8 mouse cellular contexts compared by ENCODE assay signal in genomic region chr19:53421583-53422188, GRCm38 (mm10). TPM values are rescaled to one million over a fixed set of nuclear protein-coding genes. Genes with fewer than 3 reads are reported as not detected.
DNase-seq lines count a peak whose midpoint lies in the region; ATAC-seq and TF ChIP-seq lines count a peak whose summit lies in the region.

No protein-coding gene starts in this region.

- H3K36me3 ChIP-seq in thymus, adult 2 months (ENCODE audit: control insufficient read depth, insufficient read depth, low read length), result no peaks in the 10 kb centered on the region
- H3K36me3 ChIP-seq in liver, embryonic 12.5 days, result no peaks in the 10 kb centered on the region
- H3K36me3 ChIP-seq in stomach, postnatal 0 days (ENCODE audit: control insufficient read depth, insufficient read depth, low read length), result no peaks in the 10 kb centered on the region

- TF ChIP-seq POLR2A in thymus, adult 2 months (IDR thresholded peaks at IDR 0.05; ENCODE audit: control insufficient read depth, extremely low read depth, insufficient read depth, low read length, poor library complexity), result no peak

- peak overlapping the region; percentile 77 for H3K4me3 ChIP-seq in gastrocnemius, adult 2 months
- H3K4me3 ChIP-seq in thymus, adult 2 months (ENCODE audit: control insufficient read depth, insufficient read depth, low read length), result peak overlapping the region; percentile 38
- H3K4me3 ChIP-seq in liver, embryonic 12.5 days, result peak overlapping the region; percentile 50
- H3K4me3 ChIP-seq in stomach, postnatal 0 days (ENCODE audit: low read depth, low read length), result peak overlapping the region; percentile 34; the same call in 1 of the 2 replicates

- H3K27me3 ChIP-seq in thymus, adult 2 months (ENCODE audit: control insufficient read depth, insufficient read depth, low read length), result no peaks in the 10 kb centered on the region
- peaks cover 35% of the 10 kb centered on the region for H3K27me3 ChIP-seq in liver, embryonic 12.5 days (replicated peaks)
- no peaks in the 10 kb centered on the region for H3K27me3 ChIP-seq in stomach, postnatal 0 days (ENCODE audit: control insufficient read depth, insufficient read depth, low read length)

- no peak for DNase-seq in gastrocnemius, adult 2 months
- DNase-seq in gastrocnemius, postnatal 36 days, result no peak
- no peak for DNase-seq in thymus, adult 2 months
- no peak for DNase-seq in thymus, postnatal 10 days (ENCODE audit: low spot score in 2 of 2)
- DNase-seq in stomach, postnatal 0 days (ENCODE audit: low spot score), result no peak
- no peak for DNase-seq in gastrocnemius, adult 8-10 months (ENCODE audit: low spot score in 2 of 2)
- no peak for DNase-seq in retina, postnatal 1 day

- peak overlapping the region; percentile 47 for H3K9ac ChIP-seq in liver, embryonic 12.5 days
- no peak overlapping the region for H3K9ac ChIP-seq in stomach, postnatal 0 days (ENCODE audit: low read length)

- no peak for TF ChIP-seq CTCF in gastrocnemius, adult 2 months (IDR thresholded peaks at IDR 0.05)
- TF ChIP-seq CTCF in thymus, adult 2 months (IDR thresholded peaks at IDR 0.05; ENCODE audit: borderline replicate concordance, control insufficient read depth, extremely low read depth, insufficient read depth, low read length, poor library complexity), result no peak
- no peak for TF ChIP-seq CTCF in stomach, postnatal 0 days (IDR thresholded peaks at IDR 0.05; ENCODE audit: low read depth)

- peaks cover 43% of the 10 kb centered on the region for H3K4me1 ChIP-seq in thymus, adult 2 months (replicated peaks; ENCODE audit: control insufficient read depth, insufficient read depth, low read length)
- peaks cover 32% of the 10 kb centered on the region for H3K4me1 ChIP-seq in liver, embryonic 12.5 days
- peaks cover 2% of the 10 kb centered on the region for H3K4me1 ChIP-seq in stomach, postnatal 0 days (replicated peaks; ENCODE audit: control insufficient read depth, insufficient read depth)

- ATAC-seq in liver, embryonic 12.5 days, result peak; percentile 12; the same call in 1 of the 2 replicates
- ATAC-seq in stomach, postnatal 0 days (ENCODE audit: low FRiP score, low TSS enrichment), result no peak; the same call in 1 of the 2 replicates

- WGBS in thymus, adult 2 months, result 6% methylated on average over 6 of the region's 6 CpGs
- WGBS in liver, embryonic 12.5 days (ENCODE audit: insufficient replicate concordance), result under 1% methylated on average over 6 of the region's 6 CpGs
- WGBS in stomach, postnatal 0 days, result 0% methylated on average over 6 of the region's 6 CpGs

- TF ChIP-seq EP300 in stomach, postnatal 0 days (optimal IDR thresholded peaks at IDR 0.05), result no peak

- peak overlapping the region; percentile 78 for H3K4me2 ChIP-seq in liver, embryonic 12.5 days
- H3K4me2 ChIP-seq in stomach, postnatal 0 days (replicated peaks; ENCODE audit: low read depth), result peak overlapping the region; percentile 62

- intact Hi-C loops in gastrocnemius, adult 2 months (cut with DNase I), result no loop called here
- intact Hi-C loops in gastrocnemius, postnatal 36 days (cut with DNase I), result no loop called here

- H3K9me3 ChIP-seq in liver, embryonic 12.5 days (replicated peaks), result no peaks in the 10 kb centered on the region
- no peaks in the 10 kb centered on the region for H3K9me3 ChIP-seq in stomach, postnatal 0 days (ENCODE audit: control insufficient read depth, low read length)

- H3K27ac ChIP-seq in gastrocnemius, adult 2 months, result no peak overlapping the region
- H3K27ac ChIP-seq in thymus, adult 2 months (ENCODE audit: control insufficient read depth, insufficient read depth, low read length), result peak overlapping the region; percentile 95
- no peak overlapping the region for H3K27ac ChIP-seq in liver, embryonic 12.5 days
- 0 out of 2 replicates have a peak overlapping the region, but pooled peaks have one; percentile 49 for H3K27ac ChIP-seq in stomach, postnatal 0 days (replicated peaks)

RNA-seq across cellular contexts. Expression of gene Smndc1, which starts 31.3 kb away (rescaled TPM):
- 10 to 100 TPM; 28.1 to 30.7 TPM for total RNA-seq in gastrocnemius, adult 2 months (2021)
- total RNA-seq in gastrocnemius, postnatal 36 days (2021), result 10 to 100 TPM; 20.9 to 25.2 TPM
- 6.7 and 6.8 TPM in 2 replicates for polyA plus RNA-seq in thymus, adult 2 months (2012; rRNA removed)
- 29.3 and 30.6 TPM in 2 replicates for polyA plus RNA-seq in liver, embryonic 12.5 days (2016; fragmentation: Nextera tagmentation; extraction: Ambion mirVana)
- 26.1 and 26.6 TPM in 2 replicates for polyA plus RNA-seq in stomach, postnatal 0 days (2015; fragmentation: Nextera tagmentation; extraction: Ambion mirVana)
- total RNA-seq in gastrocnemius, adult 8-10 months (2022), result 10 to 100 TPM; 27.4 to 32.4 (median 29.6) TPM

RNA-seq across cellular contexts. Expression of gene Gm10197, which starts 50.1 kb away (rescaled TPM):
- total RNA-seq in gastrocnemius, adult 2 months (2021), result not detected
- total RNA-seq in gastrocnemius, postnatal 36 days (2021), result not detected
- not detected in 2 replicates for polyA plus RNA-seq in thymus, adult 2 months (2012; rRNA removed)
- not detected in 2 replicates for polyA plus RNA-seq in liver, embryonic 12.5 days (2016; fragmentation: Nextera tagmentation; extraction: Ambion mirVana)
- not detected in 2 replicates for polyA plus RNA-seq in stomach, postnatal 0 days (2015; fragmentation: Nextera tagmentation; extraction: Ambion mirVana)
- total RNA-seq in gastrocnemius, adult 8-10 months (2022), result not detected

Comparison
In these comparisons a context has a peak if more than half of its experiments do, and no peak if none do; other contexts are left out.
1. H3K27ac ChIP-seq: peak in thymus, adult 2 months (single experiment) and stomach, postnatal 0 days (single experiment); none in gastrocnemius, adult 2 months (single experiment) and liver, embryonic 12.5 days (single experiment).
2. Peak in every context shown above with its lines, with median percentiles within 50 percentile points of each other: H3K4me3 ChIP-seq.